Mouse (Mus musculus): ENCODE results near the gene Mpdz.

The Mpdz gene

DNA sequence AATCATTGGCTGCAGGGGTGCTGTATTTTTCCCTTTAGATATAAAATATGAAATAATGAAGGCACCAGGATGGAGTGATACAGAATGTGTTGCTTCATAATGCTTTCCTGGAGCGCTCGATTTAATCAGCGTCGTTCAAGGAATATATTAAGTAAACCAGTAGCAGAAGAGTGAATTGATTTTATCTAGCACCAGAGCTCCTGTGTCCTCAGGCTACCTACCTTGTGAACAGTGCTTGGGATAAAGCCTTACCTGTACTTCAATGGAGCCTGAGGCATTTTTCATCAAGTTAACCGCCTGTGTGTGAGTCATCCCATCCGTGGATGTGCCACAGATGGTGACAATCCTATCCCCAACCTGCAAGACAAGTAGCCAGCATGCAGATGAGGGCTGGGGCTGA lies 159.5 kb downstream of the Mpdz start:
- no peak for DNase-seq (ENCODE audit: low read depth, low spot score)

- DNase-seq (ENCODE audit: low read depth, low spot score), result no peak
Measured at GRCm38 (mm10) chr4:81280098-81280497, 162.5 kb downstream of the Mpdz start.

GRCm38 (mm10) chr4:81279451-81279850 lies 163.2 kb downstream of the Mpdz start:
- DNase-seq (ENCODE audit: low read depth, low spot score), result no peak

- no peak for DNase-seq (ENCODE audit: low read depth, low spot score)
Measured at GRCm38 (mm10) chr4:81275957-81276715, 166.5 kb downstream of the Mpdz start.

GRCm38 (mm10) chr4:81273067-81273466 lies 169.5 kb downstream of the Mpdz start:
- no peak for DNase-seq (ENCODE audit: low read depth, low spot score)

DNA sequence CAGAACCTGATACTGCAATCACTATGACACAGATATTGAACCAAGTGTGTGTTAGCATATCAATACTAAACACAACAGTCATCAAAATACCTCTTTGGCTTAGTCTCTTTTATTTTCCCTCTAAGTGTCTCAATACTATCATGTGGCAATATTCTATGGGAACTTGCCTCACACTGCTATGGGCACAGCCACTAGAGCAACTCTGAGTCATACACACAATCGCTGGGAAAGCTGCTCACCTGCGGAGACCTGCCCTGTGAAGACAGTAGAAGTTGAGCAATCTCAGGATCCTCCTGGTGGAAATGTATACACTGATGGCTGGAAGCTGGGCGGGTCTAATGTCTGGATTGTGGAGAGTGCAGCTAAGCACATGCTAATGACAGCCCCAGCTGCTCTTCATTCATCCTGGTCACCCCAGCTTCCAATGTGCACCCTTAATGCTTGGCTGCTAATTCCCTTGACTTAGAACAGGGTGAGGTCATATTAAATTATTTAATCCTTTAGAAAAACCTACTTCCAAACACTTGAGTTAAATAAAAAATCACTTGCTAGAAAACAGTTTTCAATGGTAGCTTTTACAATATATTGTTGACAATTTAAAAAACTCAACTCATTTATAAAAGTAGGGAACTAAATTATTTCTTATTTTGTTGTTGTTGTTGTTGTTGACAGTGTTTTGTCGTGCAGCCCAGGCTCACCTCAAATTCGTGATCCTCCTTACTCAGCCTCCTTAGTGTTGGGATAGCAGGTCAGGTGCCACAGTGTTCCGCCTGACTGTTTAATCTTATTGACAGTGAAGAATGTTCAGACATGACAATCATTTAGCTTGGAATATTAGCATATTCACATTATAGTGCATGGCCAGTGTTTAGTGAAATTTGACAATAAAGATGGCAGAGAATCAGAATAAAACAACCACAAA lies 189.5 kb downstream of the Mpdz start:
- DNase-seq (ENCODE audit: low read depth, low spot score), result no peak

GRCm38 (mm10) chr4:81252334-81252733 lies 190.3 kb downstream of the Mpdz start:
- DNase-seq (ENCODE audit: low read depth, low spot score), result no peak

- peak; percentile 74 for DNase-seq (ENCODE audit: low read depth, low spot score)
Measured at GRCm38 (mm10) chr4:81251934-81252333, 190.7 kb downstream of the Mpdz start.

- DNase-seq (ENCODE audit: low read depth, low spot score), result no peak
Measured at GRCm38 (mm10) chr4:81249245-81249644, 193.4 kb downstream of the Mpdz start.

GRCm38 (mm10) chr4:81236227-81236626 lies 206.4 kb downstream of the Mpdz start:
- no peak for DNase-seq (ENCODE audit: low read depth, low spot score)

Measured in forelimb bud, embryonic 11.5 days (tissue).